Mouse (Mus musculus) left cerebral cortex, postnatal 25 days (tissue): ENCODE measurements around the gene Ndufs4. TPM values are rescaled to one million over a fixed set of nuclear protein-coding genes. Genes with fewer than 3 reads are reported as not detected.
A peak's percentile ranks its signal among the peaks of the same experiment; 100 is the strongest.
"Not testable (repeated sequence)": the region's sequence is repeated elsewhere in the genome, so short reads cannot be mapped to it uniquely, and the experiment has no call there.

Experiments
- DNase-seq, 2 experiments: peaks; one replicate each; pipeline ENCODE4 v3.0.0; 2022; ENCODE audit warnings: low spot score in 2 of 2, mixed read lengths in 1 of 2
- intact Hi-C: fragments of 180-260 bp; cut with DNase I; formaldehyde crosslinking; loops from one replicate; pipeline ENCODE4 v1.15.1; 2025
- total RNA-seq, 2 experiments: library from RNA; stranded (reverse); gene quantifications; 2 replicates each; pipeline ENCODE4 v1.2.3; 2021

The Ndufs4 gene
- total RNA-seq, 2 experiments from 2014 or later, result 167 to 184 TPM

- intact Hi-C loops, result no loop called here
- no peak for DNase-seq
These were observed 43.7 kb downstream of the Ndufs4 start for GRCm38 (mm10) chr13:114344220-114344973.

- DNase-seq, result no peak
- intact Hi-C loops, result no loop called here
These were observed 45.1 kb downstream of the Ndufs4 start for GRCm38 (mm10) chr13:114343001-114343400.

GRCm38 (mm10) chr13:114319835-114320389 is 68.1 kb downstream of the Ndufs4 start:
- intact Hi-C loops, result no loop called here
- no peak for DNase-seq

GRCm38 (mm10) chr13:114319136-114319535 is 68.9 kb downstream of the Ndufs4 start:
- no peak for DNase-seq
- intact Hi-C loops, result no loop called here

- intact Hi-C loops, result no loop called here
- DNase-seq, result no peak
These were observed 72.7 kb downstream of the Ndufs4 start for GRCm38 (mm10) chr13:114315374-114315773.

GRCm38 (mm10) chr13:114314953-114315352 is 73.1 kb downstream of the Ndufs4 start:
- DNase-seq, result no peak
- intact Hi-C loops, result no loop called here

GRCm38 (mm10) chr13:114310591-114310990 is 77.5 kb downstream of the Ndufs4 start:
- DNase-seq, result no peak
- intact Hi-C loops, result no loop called here

GRCm38 (mm10) chr13:114304684-114305083 is 83.4 kb downstream of the Ndufs4 start:
- intact Hi-C loops, result loop anchor here (10.0 kb wide), 1 partner anchor 220 kb away; no protein-coding TSS in a partner anchor

GRCm38 (mm10) chr13:114303466-114304175 is 84.4 kb downstream of the Ndufs4 start:
- DNase-seq, result no peak
- intact Hi-C loops, result loop anchor here (10.0 kb wide), 1 partner anchor 219 kb away; no protein-coding TSS in a partner anchor

More at GRCm38 (mm10) chr13:114304684-114305083, 83.4 kb downstream of the Ndufs4 start:
- peak in 1 of 2 experiments; percentile 72 for DNase-seq

GRCm38 (mm10) chr13:114297761-114298160 is 90.3 kb downstream of the Ndufs4 start:
- intact Hi-C loops, result loop anchor here (10.0 kb wide), 1 partner anchor 157 kb away; the partner anchor contains the start of gene Fst
- no peak for DNase-seq

- intact Hi-C loops, result loop anchor here (10.0 kb wide), 1 partner anchor 158 kb away; the partner anchor contains the start of gene Fst
These were observed 91.5 kb downstream of the Ndufs4 start for GRCm38 (mm10) chr13:114296556-114296955.

GRCm38 (mm10) chr13:114289411-114289810 is 98.6 kb downstream of the Ndufs4 start:
- intact Hi-C loops, result no loop called here
- no peak for DNase-seq

More at GRCm38 (mm10) chr13:114296556-114296955, 91.5 kb downstream of the Ndufs4 start:
- DNase-seq, result no peak

GRCm38 (mm10) chr13:114288511-114288910 is 99.5 kb downstream of the Ndufs4 start:
- no peak for DNase-seq
- intact Hi-C loops, result no loop called here

GRCm38 (mm10) chr13:114278690-114279089 is 109.4 kb downstream of the Ndufs4 start:
- intact Hi-C loops, DNase-seq: not testable (repeated sequence)

GRCm38 (mm10) chr13:114277277-114277676 is 110.8 kb downstream of the Ndufs4 start:
- no peak for DNase-seq
- intact Hi-C loops, result no loop called here

GRCm38 (mm10) chr13:114271410-114272105 is 116.5 kb downstream of the Ndufs4 start:
- intact Hi-C loops, result no loop called here
- DNase-seq, result no peak

- intact Hi-C loops, result no loop called here
- no peak for DNase-seq
These were observed 120.3 kb downstream of the Ndufs4 start for GRCm38 (mm10) chr13:114267741-114268140.

- DNase-seq, result no peak
- intact Hi-C loops, result no loop called here
These were observed 127.4 kb downstream of the Ndufs4 start for GRCm38 (mm10) chr13:114260486-114261205.

- intact Hi-C loops, result no loop called here
These were observed 133.4 kb downstream of the Ndufs4 start for GRCm38 (mm10) chr13:114254697-114255096.

More at GRCm38 (mm10) chr13:114254697-114255096, 133.4 kb downstream of the Ndufs4 start:
- DNase-seq, result no peak
